Mouse (Mus musculus) kidney, embryonic 14.5 days (tissue): ENCODE results near the gene Hnrnpa3. TPM values are rescaled to one million over a fixed set of nuclear protein-coding genes. Genes with fewer than 3 reads are reported as not detected.
A peak's percentile ranks its signal among the peaks of the same experiment; 100 is the strongest.
"Not testable (repeated sequence)": the region's sequence is repeated elsewhere in the genome, so short reads cannot be mapped to it uniquely, and the experiment has no call there.

Experiments
- ATAC-seq: fragments of 200-750 bp; cut with Nextera tagmentation; 2 replicates; pipeline ENCODE4 v1.8.0; 2017; ENCODE audit warnings: moderate number of reproducible peaks, mild to moderate bottlenecking, moderate TSS enrichment, moderate library complexity; ENCODE audit not compliant: low FRiP score, low TSS enrichment
- H3K27ac ChIP-seq: fragments of 300-500 bp; sonication (generic); 2 replicates; pipeline ENCODE4 v1.5.1; 2014; ENCODE audit warnings: low read depth, mild to moderate bottlenecking, low read length, moderate library complexity, mixed read lengths
- H3K27me3 ChIP-seq: fragments of 300-500 bp; sonication (generic); 2 replicates; pipeline ENCODE4 v1.6.1; 2014; ENCODE audit warnings: mild to moderate bottlenecking, low read length; ENCODE audit not compliant: control insufficient read depth, insufficient read depth
- H3K36me3 ChIP-seq: fragments of 300-500 bp; sonication (generic); 2 replicates; pipeline ENCODE4 v1.6.1; 2014; ENCODE audit warnings: low read length, mixed read lengths; ENCODE audit not compliant: control insufficient read depth, insufficient read depth
- H3K4me1 ChIP-seq: fragments of 300-500 bp; sonication (generic); 2 replicates; pipeline ENCODE4 v1.6.1; 2014; ENCODE audit warnings: low read length, mixed read lengths; ENCODE audit not compliant: control insufficient read depth, insufficient read depth
- H3K4me2 ChIP-seq: fragments of 300-500 bp; sonication (generic); replicated peaks from 2 replicates; pipeline ENCODE4 v1.6.1; 2014; ENCODE audit warnings: low read depth, mild to moderate bottlenecking, low read length
- H3K4me3 ChIP-seq: fragments of 300-500 bp; sonication (generic); 2 replicates; pipeline ENCODE4 v1.5.1; 2014; ENCODE audit warnings: mild to moderate bottlenecking, low read length
- H3K9ac ChIP-seq: fragments of 300-500 bp; sonication (generic); 2 replicates; pipeline ENCODE4 v1.6.1; 2014; ENCODE audit warnings: low read depth, mild to moderate bottlenecking, low read length, moderate library complexity
- H3K9me3 ChIP-seq: fragments of 300-500 bp; sonication (generic); 2 replicates; pipeline ENCODE4 v1.6.1; 2016; ENCODE audit warnings: low read length; ENCODE audit not compliant: control insufficient read depth
- WGBS: fragments of 180-500 bp; shearing (Covaris S2); extraction: QIAGEN DNeasy Blood & Tissue Kit; methylation state at CpG from one replicate; pipeline ENCODE4 v1.1.7; 2014; 5-methylcytosine and 5-hydroxymethylcytosine counted together
- polyA plus RNA-seq: library from polyadenylated mRNA; unstranded; fragments of >200 nt; fragmentation: Nextera tagmentation; extraction: Ambion mirVana; gene quantifications from 2 replicates; pipeline ENCODE4 v1.2.1, GENCODE M21; 2014

The Hnrnpa3 gene
- 300 and 331 TPM in 2 replicates for polyA plus RNA-seq

DNA sequence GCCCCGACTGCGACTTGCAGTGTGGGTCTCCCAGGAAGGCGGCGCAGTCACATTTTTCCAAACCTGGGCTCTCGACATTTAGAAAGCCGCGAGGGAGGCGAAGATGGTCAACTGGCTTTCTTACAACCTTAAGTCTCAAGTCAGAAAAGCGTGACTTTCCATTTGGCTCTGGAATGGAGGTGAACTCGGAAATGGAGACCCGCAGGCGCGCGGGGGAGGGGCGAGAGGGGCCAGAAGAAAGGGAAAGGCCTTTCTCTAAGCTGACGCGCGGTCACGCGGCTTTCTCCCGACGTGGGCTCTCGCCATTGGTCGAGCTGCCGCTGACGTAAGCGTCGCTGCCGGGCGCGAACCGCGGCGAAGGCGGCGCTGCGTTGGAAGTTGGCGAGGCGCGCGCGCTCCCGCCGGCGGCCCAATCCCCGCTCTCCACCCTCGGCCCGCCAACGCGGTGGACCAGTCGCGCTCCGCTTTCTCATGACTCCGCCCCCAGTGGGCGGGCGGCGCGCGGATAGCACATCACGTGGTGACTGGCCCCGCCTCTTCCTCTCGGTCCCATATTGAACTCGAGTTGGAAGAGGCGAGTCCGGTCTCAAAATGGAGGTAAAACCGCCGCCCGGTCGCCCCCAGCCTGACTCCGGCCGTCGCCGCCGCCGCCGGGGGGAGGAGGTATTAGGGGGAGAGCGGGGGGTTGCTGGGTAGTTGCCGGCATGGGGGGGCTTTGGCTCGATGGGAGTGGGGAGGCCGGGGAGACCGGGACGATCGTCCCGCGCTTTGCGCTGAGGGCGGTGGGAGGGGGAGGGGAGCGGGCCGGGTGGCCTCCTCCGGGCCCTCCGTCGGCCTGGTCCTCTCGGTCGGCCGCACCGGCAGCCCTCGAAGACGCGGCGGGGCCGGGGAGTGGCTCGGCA lies at the start of gene Hnrnpa3:
Hnrnpa3 (plus strand) TSS at position 535 of the 902 bp plus-strand sequence.
- no peaks in the 10 kb centered on the region for H3K27me3 ChIP-seq
- H3K4me1 ChIP-seq, result peaks cover 10% of the 10 kb centered on the region
- peak within 1 kb of the TSS; percentile 100 for H3K9ac ChIP-seq
- H3K9me3 ChIP-seq, result no peaks in the 10 kb centered on the region
- peak within 1 kb of the TSS; percentile 75 for H3K4me3 ChIP-seq
- H3K4me2 ChIP-seq, result peak within 1 kb of the TSS; percentile 80
- ATAC-seq, result peak; percentile 94
- H3K27ac ChIP-seq, result peak within 1 kb of the TSS; percentile 99
- under 1% methylated on average over 83 of the region's 102 CpGs for WGBS
- peaks cover 21% of the 10 kb centered on the region for H3K36me3 ChIP-seq

DNA sequence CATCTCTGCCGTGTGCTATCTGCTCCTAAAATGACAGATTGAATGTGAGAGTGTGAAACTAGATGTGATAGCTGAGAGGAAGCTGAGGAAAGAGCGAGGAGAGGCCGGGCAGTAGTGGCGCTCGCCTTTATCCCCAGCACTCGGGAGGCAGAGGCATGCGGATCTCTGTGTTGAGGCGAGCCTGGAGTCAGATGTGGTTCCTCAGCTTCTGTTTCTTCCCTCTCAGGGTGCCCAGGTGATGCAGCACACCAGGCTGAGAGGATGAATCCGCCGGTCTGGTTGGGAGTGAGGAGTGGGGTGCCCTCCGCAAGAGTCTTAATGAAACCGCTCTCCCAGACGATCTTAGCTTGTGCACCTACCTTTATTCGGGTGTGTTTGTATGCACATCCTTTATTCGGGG lies 49.1 kb upstream of the Hnrnpa3 start:
- H3K9me3 ChIP-seq, result no peaks in the 10 kb centered on the region
- peak overlapping the region; percentile 26 for H3K4me2 ChIP-seq
- H3K4me1 ChIP-seq, result peaks cover 18% of the 10 kb centered on the region
- H3K27ac ChIP-seq, result peak overlapping the region; percentile 2; the same call in 1 of the 2 replicates
- peak overlapping the region; percentile 48 for H3K9ac ChIP-seq
- peak overlapping the region; percentile 5 for H3K4me3 ChIP-seq
- ATAC-seq, result no peak
- 72% methylated on average over 15 of the region's 15 CpGs for WGBS
- no peaks in the 10 kb centered on the region for H3K27me3 ChIP-seq
- H3K36me3 ChIP-seq, result no peaks in the 10 kb centered on the region

DNA sequence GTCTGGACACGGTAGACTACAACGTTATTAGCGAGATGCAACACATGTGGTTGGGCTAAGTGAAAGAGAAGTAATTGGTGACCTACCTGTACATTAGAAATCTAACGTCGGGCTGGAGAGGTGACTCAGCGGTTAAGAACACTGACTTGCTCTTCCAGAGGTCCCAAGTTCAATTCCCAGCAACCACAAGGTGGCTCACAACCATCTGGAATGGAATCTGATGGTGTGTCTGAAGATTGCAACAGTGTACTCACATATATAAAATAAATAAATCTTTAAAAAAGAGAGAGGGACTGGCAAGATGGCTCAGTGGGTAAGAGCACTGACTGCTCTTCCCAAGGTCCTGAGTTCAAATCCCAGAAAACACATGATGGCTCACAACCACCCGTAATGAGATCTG lies 48.5 kb upstream of the Hnrnpa3 start:
- not testable (repeated sequence) for H3K4me3 ChIP-seq, H3K27ac ChIP-seq, H3K36me3 ChIP-seq, H3K9ac ChIP-seq, H3K27me3 ChIP-seq, H3K9me3 ChIP-seq, ATAC-seq, H3K4me2 ChIP-seq
- WGBS, result 81% methylated on average over 7 of the region's 7 CpGs
- H3K4me1 ChIP-seq, result peaks cover 18% of the 10 kb centered on the region

DNA sequence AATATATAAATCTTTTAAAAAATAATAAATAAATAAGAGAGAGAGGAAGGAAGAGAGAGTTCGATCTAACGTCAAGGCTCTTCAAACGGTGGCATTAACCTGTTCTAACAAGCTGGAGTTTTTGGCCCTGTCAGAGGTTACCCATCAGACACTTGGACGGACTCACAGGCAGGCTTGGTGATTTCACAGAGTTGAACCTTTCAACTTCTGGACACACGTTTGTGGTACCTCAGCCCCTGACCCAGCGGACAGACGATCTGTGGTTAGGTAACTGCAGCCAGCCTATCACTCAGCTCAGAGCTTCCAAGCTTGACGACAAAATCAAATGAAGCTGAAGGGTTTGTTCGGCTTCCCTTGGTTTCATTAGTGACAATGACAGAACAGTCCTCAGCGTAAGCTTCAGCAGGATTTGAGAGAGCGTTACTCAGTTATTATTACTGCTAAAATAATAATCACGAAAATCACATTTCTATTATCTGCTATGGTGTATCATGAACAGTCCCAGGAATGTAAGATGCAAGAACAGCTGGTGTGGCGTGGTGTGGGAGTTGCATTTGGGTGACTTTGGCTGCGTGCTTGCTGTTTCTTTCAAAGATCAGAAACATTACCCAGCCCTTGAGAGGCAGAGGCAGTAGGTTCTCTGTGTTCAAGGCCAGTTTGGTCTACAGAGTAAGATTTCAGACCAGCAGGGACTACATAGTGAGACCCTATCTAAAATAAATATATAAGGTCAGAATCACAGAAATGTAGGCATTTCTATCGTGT lies 47.8 kb upstream of the Hnrnpa3 start:
- H3K4me1 ChIP-seq, result peaks cover 18% of the 10 kb centered on the region
- no peak overlapping the region for H3K4me3 ChIP-seq
- WGBS, result 73% methylated on average over 15 of the region's 15 CpGs
- H3K4me2 ChIP-seq, result no peak overlapping the region
- no peak overlapping the region for H3K27ac ChIP-seq
- H3K36me3 ChIP-seq, result no peaks in the 10 kb centered on the region
- no peak for ATAC-seq
- H3K9ac ChIP-seq, result no peak overlapping the region
- H3K27me3 ChIP-seq, result no peaks in the 10 kb centered on the region
- no peaks in the 10 kb centered on the region for H3K9me3 ChIP-seq

DNA sequence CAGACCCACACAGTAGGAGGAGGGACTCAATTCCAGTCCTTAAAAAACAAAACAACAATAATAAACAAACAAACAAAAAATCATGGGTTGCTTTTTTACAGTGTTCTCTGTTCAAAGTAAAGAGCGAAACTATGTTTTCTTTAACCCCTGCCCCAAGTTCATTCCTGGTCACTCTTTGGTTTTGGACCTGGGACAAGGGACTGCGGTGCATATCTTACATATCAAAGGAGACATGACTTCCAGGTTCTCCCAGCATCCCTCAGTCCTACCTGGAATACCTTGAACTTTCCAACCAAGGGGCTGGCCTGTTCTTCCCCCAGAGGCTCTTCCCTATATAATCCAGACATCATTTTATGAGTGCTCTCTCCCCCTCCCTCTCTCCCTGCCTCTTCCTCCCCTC lies 47.1 kb upstream of the Hnrnpa3 start:
- no peak for ATAC-seq
- Histone ChIP-seq H3K9me3 (no peaks in the 10 kb centered on the region), H3K36me3 (no peaks in the 10 kb centered on the region), H3K4me1 (peaks cover 18% of the 10 kb centered on the region), H3K4me2 (no peak overlapping the region), H3K27ac (no peak overlapping the region), H3K9ac (no peak overlapping the region), H3K27me3 (no peaks in the 10 kb centered on the region), H3K4me3 (no peak overlapping the region)
- 79% methylated on average over 2 of the region's 2 CpGs for WGBS

DNA sequence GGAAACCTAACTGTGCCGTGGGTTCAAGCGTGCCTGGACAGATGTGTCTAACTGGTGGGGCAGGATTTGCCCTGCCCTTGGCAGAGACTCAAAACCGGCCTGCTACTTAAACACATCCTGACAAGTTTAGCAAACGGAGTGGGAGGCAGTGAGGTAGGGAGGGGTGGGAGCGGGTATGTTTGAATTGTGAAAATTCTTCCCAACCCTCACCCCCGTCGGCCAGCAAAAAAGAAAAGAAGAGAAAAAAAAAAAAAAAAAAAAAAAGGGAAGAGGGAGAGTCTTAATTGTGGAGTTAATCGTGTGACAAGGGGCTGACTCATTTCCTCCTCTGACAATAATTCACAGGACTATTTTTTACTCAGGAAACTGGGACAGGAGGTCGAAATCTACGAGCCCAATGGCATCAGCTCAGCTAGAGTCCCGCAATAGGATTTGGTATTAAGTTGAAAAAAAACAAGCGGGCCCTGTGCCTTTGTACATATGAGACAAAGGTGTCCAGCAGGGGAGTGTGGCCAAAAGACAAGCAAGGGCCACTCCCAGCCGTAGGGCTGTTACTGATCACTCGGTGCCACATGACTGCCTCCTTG lies 46.0 kb upstream of the Hnrnpa3 start:
- 0 out of 2 replicates have a peak overlapping the region, but pooled peaks have one; percentile 18 for H3K9ac ChIP-seq
- no peaks in the 10 kb centered on the region for H3K36me3 ChIP-seq
- 5% methylated on average over 14 of the region's 14 CpGs for WGBS
- no peak overlapping the region for H3K4me3 ChIP-seq
- peak; percentile 56 for ATAC-seq
- no peaks in the 10 kb centered on the region for H3K27me3 ChIP-seq
- H3K4me1 ChIP-seq, result peaks cover 18% of the 10 kb centered on the region
- H3K9me3 ChIP-seq, result no peaks in the 10 kb centered on the region
- peak overlapping the region; percentile 74; the same call in 1 of the 2 replicates for H3K27ac ChIP-seq
- H3K4me2 ChIP-seq, result peak overlapping the region; percentile 19; the same call in 1 of the 2 replicates

DNA sequence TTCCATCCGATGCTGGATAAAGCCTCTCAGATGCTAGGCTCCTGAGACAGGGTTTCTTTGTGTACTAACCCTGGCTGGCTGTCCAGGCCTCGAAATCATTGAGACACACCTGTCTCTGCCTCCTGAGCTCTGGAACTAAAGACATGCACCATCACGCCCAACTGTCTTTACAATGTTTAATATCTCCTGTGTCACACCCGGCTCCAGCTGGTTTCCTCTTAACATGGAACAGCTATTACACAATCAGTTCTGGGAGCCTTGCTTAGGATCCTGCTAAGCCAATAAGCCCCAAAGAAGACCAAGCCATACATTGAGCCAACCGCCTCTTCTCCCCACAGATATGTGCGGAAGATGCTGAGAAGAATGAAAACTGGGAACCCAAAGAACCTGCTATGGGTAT lies 44.5 kb upstream of the Hnrnpa3 start:
- 90% methylated on average over 6 of the region's 6 CpGs for WGBS
- Histone ChIP-seq H3K9ac (no peak overlapping the region), H3K27ac (no peak overlapping the region), H3K4me3 (no peak overlapping the region), H3K27me3 (no peaks in the 10 kb centered on the region), H3K4me1 (peaks cover 18% of the 10 kb centered on the region), H3K4me2 (no peak overlapping the region), H3K36me3 (no peaks in the 10 kb centered on the region), H3K9me3 (no peaks in the 10 kb centered on the region)
- no peak for ATAC-seq

DNA sequence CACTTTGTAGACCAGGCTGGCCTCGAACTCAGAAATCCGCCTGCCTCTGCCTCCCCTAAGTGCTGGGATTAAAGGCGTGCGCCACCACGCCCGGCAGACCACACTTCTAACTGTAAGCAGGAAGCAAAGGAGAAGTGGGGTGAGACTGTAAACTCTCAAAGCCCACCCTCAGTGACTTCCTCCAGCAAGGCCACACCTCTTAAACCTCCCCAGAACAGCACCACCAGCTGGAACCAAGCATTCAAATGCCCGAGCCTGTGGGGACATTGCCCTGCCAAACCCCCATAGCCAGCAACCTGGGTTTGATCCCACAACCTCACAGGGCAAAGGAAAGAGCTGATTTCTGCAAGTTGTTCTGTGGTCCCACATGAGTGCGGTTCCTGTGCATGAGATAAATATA lies 42.1 kb upstream of the Hnrnpa3 start:
- no peaks in the 10 kb centered on the region for H3K9me3 ChIP-seq
- no peak overlapping the region for H3K9ac ChIP-seq
- H3K27me3 ChIP-seq, result no peaks in the 10 kb centered on the region
- H3K27ac ChIP-seq, result no peak overlapping the region
- H3K4me3 ChIP-seq, result no peak overlapping the region
- H3K4me2 ChIP-seq, result no peak overlapping the region
- H3K36me3 ChIP-seq, result no peaks in the 10 kb centered on the region
- peaks cover 12% of the 10 kb centered on the region for H3K4me1 ChIP-seq
- 91% methylated on average over 8 of the region's 8 CpGs for WGBS
- no peak for ATAC-seq
